Mouse (Mus musculus) ES-Bruce4 (cell line): ENCODE data around the gene Arpc3. TPM values are rescaled to one million over a fixed set of nuclear protein-coding genes. Genes with fewer than 3 reads are reported as not detected.

Experiments
- H3K27ac ChIP-seq: 2 replicates; pipeline ENCODE4 v1.5.1; 2012; ENCODE audit warnings: low read length, inconsistent platforms; ENCODE audit not compliant: insufficient read depth
- H3K27me3 ChIP-seq: 2 replicates; pipeline ENCODE4 v1.6.1; 2012; ENCODE audit warnings: mild to moderate bottlenecking, low read length, inconsistent platforms; ENCODE audit not compliant: control insufficient read depth, poor library complexity, insufficient read depth, severe bottlenecking
- H3K36me3 ChIP-seq: 2 replicates; pipeline ENCODE4 v1.6.1; 2012; ENCODE audit warnings: inconsistent platforms, mild to moderate bottlenecking, low read length, moderate library complexity; ENCODE audit not compliant: control insufficient read depth, poor library complexity, insufficient read depth, severe bottlenecking
- H3K4me1 ChIP-seq: one replicate; pipeline ENCODE4 v1.8.1; 2011; ENCODE audit warnings: low read length; ENCODE audit not compliant: control insufficient read depth, insufficient read depth
- H3K4me3 ChIP-seq: 2 replicates; pipeline ENCODE4 v1.5.1; 2011; ENCODE audit warnings: low read depth, mild to moderate bottlenecking, low read length
- H3K9ac ChIP-seq: 2 replicates; pipeline ENCODE4 v1.6.1; 2012; ENCODE audit warnings: low read depth, mild to moderate bottlenecking, inconsistent platforms; ENCODE audit not compliant: poor library complexity, severe bottlenecking
- H3K9me3 ChIP-seq: replicated peaks from 2 replicates; pipeline ENCODE4 v1.6.1; 2012; ENCODE audit warnings: mild to moderate bottlenecking, low read length, inconsistent platforms; ENCODE audit not compliant: control insufficient read depth, poor library complexity, insufficient read depth, severe bottlenecking
- CTCF ChIP-seq: IDR thresholded peaks from one replicate; pipeline ENCODE4 v1.8.1; 2011; ENCODE audit warnings: low read depth, low read length
- EP300 ChIP-seq: IDR thresholded peaks from 2 replicates; pipeline ENCODE4 v1.6.1; 2011; ENCODE audit warnings: low read depth, low read length; ENCODE audit not compliant: insufficient read depth
- POLR2A ChIP-seq: IDR thresholded peaks from one replicate; pipeline ENCODE4 v1.8.1; 2011; ENCODE audit warnings: low read length; ENCODE audit not compliant: insufficient read depth
- polyA plus RNA-seq: library from polyadenylated mRNA; stranded (reverse); fragments of >200 nt; gene quantifications from 2 replicates; pipeline ENCODE4 v1.2.4, GENCODE M21; 2011; ENCODE audit warnings: low read depth; ENCODE audit not compliant: missing spikeins, insufficient read depth, insufficient read length

Arpc3 gene
- polyA plus RNA-seq, 1 experiment, result 289 TPM

DNA sequence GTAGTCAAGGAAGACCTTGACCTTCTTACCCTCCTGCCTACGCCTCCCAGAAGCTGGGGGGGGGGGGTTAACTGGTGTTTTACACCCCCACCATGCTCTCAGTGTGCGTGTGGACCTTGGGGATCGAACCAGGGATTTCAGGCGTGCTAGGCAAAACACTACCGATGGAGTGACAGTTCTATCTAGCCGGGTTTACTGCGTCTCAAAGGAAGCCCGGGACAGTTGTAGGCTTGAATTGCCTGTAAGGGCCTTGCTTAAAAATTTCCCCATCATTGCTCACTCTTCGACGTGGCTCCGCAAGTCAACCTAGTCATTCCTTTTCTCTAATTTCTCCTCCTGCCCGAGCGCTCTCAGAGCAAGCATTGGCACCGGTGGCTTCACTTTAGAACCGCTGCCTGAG lies 31.4 kb downstream of the Arpc3 start:
- Histone ChIP-seq H3K36me3 (peaks cover 4% of the 10 kb centered on the region; the same call in 1 of the 2 replicates), H3K4me1 (peaks cover 3% of the 10 kb centered on the region), H3K9me3 (no peaks in the 10 kb centered on the region), H3K27me3 (no peaks in the 10 kb centered on the region), H3K4me3 (peak overlapping the region; percentile 98), H3K27ac (no peak overlapping the region), H3K9ac (peak overlapping the region; percentile 95)
- TF ChIP-seq POLR2A, result no peak
- TF ChIP-seq EP300, result no peak
- no peak for TF ChIP-seq CTCF

DNA sequence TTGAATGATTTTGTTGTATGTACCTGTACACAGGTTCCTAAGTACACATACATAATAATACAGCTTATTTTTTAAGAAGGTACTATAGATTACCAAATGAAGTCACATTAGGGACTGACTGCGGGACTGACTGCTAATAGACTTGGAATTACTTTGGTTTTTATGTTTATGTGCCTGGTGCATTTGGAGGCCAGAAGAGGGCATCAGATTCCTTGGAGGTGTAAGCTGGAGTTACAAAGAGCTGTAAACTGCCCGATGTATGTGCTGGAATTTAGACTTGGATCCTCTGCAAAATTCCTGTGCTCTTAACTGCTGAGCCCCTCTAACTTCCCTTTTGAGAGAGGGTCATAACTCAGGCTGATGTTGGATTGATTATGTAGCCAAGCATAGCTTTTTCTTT lies 33.9 kb downstream of the Arpc3 start:
- H3K27ac ChIP-seq, result no peak overlapping the region
- H3K4me3 ChIP-seq, result no peak overlapping the region
- TF ChIP-seq CTCF, result no peak
- no peak for TF ChIP-seq POLR2A
- no peak for TF ChIP-seq EP300
- peaks cover 3% of the 10 kb centered on the region for H3K4me1 ChIP-seq
- no peaks in the 10 kb centered on the region for H3K27me3 ChIP-seq
- H3K9ac ChIP-seq, result no peak overlapping the region
- H3K9me3 ChIP-seq, result no peaks in the 10 kb centered on the region
- H3K36me3 ChIP-seq, result peaks cover 23% of the 10 kb centered on the region

DNA sequence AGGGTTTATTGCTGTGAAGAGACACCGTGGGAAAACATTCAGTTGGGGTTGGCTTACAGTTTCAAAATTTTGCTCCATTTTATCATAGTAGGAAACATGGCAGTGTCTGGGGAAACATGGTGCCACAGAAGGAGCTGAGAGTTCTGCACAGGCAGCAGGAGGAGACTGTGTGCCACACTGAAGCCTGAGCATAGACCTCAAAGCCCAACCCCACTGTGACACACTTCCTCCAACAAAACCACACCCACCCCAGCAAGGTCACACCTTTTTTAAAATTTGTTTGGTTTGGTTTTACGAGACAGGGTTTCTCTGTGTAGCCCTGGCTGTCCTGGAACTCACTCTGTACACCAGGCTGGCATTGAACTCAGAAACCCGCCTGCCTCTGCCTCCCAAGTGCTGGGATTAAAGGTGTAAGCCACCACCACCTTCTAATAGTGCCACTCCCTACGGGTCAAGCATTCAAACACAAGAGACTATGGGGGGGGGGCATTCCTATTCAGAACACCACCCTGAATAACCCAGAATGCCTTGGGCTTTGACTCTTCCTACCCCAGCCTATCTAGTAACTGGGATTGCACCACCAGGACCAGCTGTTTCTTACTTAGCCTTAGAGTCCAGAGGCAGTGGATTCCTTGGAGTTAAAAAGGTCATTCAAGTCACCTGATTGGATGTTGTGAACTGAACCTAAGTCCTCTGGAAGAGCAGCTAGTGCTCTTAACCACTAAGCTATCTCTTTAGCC lies 38.5 kb downstream of the Arpc3 start:
- H3K4me1 ChIP-seq, result no peaks in the 10 kb centered on the region
- no peak overlapping the region for H3K9ac ChIP-seq
- no peaks in the 10 kb centered on the region for H3K27me3 ChIP-seq
- TF ChIP-seq POLR2A (no peak), EP300 (no peak), CTCF (no peak)
- H3K4me3 ChIP-seq, result no peak overlapping the region
- peaks cover 56% of the 10 kb centered on the region for H3K36me3 ChIP-seq
- H3K27ac ChIP-seq, result peak overlapping the region; percentile 39; the same call in 1 of the 2 replicates
- no peaks in the 10 kb centered on the region for H3K9me3 ChIP-seq

DNA sequence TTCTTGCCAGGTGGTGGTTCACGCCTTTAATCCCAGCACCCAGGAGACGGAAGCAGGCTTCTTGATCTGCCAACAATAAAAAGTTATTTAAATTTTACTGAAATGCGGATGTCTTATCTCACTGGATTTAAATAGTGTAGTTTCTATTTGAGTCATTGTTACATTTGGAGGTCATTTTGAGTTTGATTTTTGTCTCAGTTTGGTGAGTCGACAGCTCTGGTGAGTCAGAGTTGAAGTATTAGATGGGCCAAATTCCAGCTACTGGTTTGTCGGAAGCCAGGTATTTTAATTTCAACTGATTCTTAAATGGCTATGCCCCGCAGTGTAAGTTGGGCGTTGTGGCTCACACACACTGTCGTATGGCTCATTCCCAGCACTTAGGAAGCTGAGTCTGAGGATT lies 39.5 kb downstream of the Arpc3 start:
- Histone ChIP-seq H3K36me3 (peaks cover 66% of the 10 kb centered on the region), H3K4me3 (no peak overlapping the region), H3K9ac (no peak overlapping the region), H3K9me3 (no peaks in the 10 kb centered on the region), H3K27ac (no peak overlapping the region), H3K4me1 (no peaks in the 10 kb centered on the region), H3K27me3 (no peaks in the 10 kb centered on the region)
- TF ChIP-seq EP300 (no peak), CTCF (no peak), POLR2A (no peak)

DNA sequence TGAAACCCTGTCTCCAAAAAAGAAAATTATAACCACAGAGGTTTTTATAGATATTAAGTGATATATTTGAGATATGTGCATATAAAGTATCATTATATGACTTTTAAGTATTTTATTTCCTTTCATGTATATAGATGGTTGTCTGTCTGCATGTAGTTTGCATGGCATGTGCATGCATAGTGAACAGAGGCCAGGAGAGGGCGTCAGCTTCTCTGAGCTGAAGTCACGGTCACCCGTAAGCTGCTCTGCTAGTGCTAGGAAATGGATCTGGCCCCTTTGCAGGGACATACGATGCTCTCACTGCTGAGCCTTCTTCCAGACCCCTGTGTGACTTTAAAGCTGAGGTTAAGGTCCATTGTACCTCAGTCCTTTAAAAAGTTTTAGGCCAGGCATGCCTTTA lies 42.9 kb downstream of the Arpc3 start:
- Histone ChIP-seq H3K36me3 (peaks cover 80% of the 10 kb centered on the region), H3K9me3 (no peaks in the 10 kb centered on the region), H3K4me1 (no peaks in the 10 kb centered on the region), H3K27ac (no peak overlapping the region), H3K9ac (no peak overlapping the region), H3K4me3 (no peak overlapping the region), H3K27me3 (no peaks in the 10 kb centered on the region)
- TF ChIP-seq EP300, result no peak
- peak; percentile 54 for TF ChIP-seq CTCF

DNA sequence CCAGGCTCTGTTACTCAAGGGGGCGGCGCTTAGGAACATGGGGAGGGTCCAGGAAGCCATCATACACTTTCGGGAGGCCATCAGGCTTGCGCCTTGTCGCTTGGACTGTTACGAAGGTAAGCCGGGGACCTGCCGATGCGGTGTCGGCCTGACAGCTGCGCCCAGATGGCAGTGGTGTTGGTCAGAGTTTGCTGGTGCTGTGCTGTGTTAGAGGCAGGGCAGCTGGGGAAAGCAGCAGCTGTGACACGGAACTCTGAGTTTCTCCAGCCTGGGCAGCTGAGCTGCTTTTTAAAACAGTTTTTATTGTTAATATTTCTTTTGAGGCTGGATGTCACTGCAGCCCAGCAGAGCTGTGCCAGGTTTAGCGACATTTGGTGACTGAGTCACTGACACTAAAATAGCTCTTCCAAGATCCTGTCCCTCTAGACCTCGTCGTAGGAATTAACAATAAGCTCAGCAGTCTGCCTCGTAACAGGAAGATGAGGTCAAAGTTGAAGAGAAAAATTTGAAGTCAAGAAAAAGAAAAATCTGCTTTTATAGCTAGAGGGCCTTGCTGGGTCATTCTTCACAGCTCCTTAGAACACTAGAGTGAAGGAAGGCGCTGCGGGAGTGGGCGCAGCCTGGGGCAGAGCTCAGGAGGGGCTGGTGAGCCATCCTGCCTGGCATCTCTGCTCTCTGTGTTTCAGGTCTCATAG lies 47.9 kb downstream of the Arpc3 start:
- Histone ChIP-seq H3K27me3 (no peaks in the 10 kb centered on the region), H3K9me3 (no peaks in the 10 kb centered on the region), H3K27ac (no peak overlapping the region), H3K9ac (no peak overlapping the region), H3K36me3 (peaks cover 69% of the 10 kb centered on the region), H3K4me1 (no peaks in the 10 kb centered on the region), H3K4me3 (no peak overlapping the region)
- TF ChIP-seq POLR2A (no peak), EP300 (no peak), CTCF (no peak)
